Mouse (Mus musculus) embryonic facial prominence, embryonic 12.5 days (tissue): ENCODE data around the gene Fbxl16. TPM values are rescaled to one million over a fixed set of nuclear protein-coding genes. Genes with fewer than 3 reads are reported as not detected.
A peak's percentile ranks its signal among the peaks of the same experiment; 100 is the strongest.

Experiments used
- ATAC-seq: fragments of 200-750 bp; cut with Nextera tagmentation; 2 replicates; pipeline ENCODE4 v1.8.0; 2017; ENCODE audit not compliant: insufficient number of reproducible peaks, insufficient read depth, low FRiP score, low TSS enrichment
- H3K27ac ChIP-seq: fragments of 300-500 bp; sonication (generic); 2 replicates; pipeline ENCODE4 v1.5.1; 2016; ENCODE audit warnings: mild to moderate bottlenecking
- H3K27me3 ChIP-seq: fragments of 300-500 bp; sonication (generic); 2 replicates; pipeline ENCODE4 v1.6.1; 2016; ENCODE audit warnings: mild to moderate bottlenecking, moderate library complexity
- H3K36me3 ChIP-seq: fragments of 300-500 bp; sonication (generic); 2 replicates; pipeline ENCODE4 v1.6.1; 2016; ENCODE audit warnings: mild to moderate bottlenecking
- H3K4me1 ChIP-seq: fragments of 300-500 bp; sonication (generic); 2 replicates; pipeline ENCODE4 v1.6.1; 2016
- H3K4me2 ChIP-seq: fragments of 300-500 bp; sonication (generic); replicated peaks from 2 replicates; pipeline ENCODE4 v1.6.1; 2016; ENCODE audit warnings: mild to moderate bottlenecking, moderate library complexity
- H3K4me3 ChIP-seq: fragments of 300-500 bp; sonication (generic); 2 replicates; pipeline ENCODE4 v1.5.1; 2016; ENCODE audit warnings: mild to moderate bottlenecking
- H3K9ac ChIP-seq: fragments of 300-500 bp; sonication (generic); 2 replicates; pipeline ENCODE4 v1.6.1; 2016; ENCODE audit warnings: mild to moderate bottlenecking, moderate library complexity
- H3K9me3 ChIP-seq: fragments of 300-500 bp; sonication (generic); 2 replicates; pipeline ENCODE4 v1.6.1; 2016; ENCODE audit warnings: mild to moderate bottlenecking, moderate library complexity
- WGBS: fragments of 180-500 bp; shearing (Covaris S2); methylation state at CpG from one replicate; pipeline ENCODE4 v1.1.7; 2016; 5-methylcytosine and 5-hydroxymethylcytosine counted together
- polyA plus RNA-seq: library from polyadenylated mRNA; unstranded; fragments of >200 nt; fragmentation: Nextera tagmentation; extraction: Ambion mirVana; gene quantifications from 2 replicates; pipeline ENCODE4 v1.2.1, GENCODE M21; 2016

Gene Fbxl16
- polyA plus RNA-seq, 1 experiment from 2014 or later = 5.9 TPM

DNA sequence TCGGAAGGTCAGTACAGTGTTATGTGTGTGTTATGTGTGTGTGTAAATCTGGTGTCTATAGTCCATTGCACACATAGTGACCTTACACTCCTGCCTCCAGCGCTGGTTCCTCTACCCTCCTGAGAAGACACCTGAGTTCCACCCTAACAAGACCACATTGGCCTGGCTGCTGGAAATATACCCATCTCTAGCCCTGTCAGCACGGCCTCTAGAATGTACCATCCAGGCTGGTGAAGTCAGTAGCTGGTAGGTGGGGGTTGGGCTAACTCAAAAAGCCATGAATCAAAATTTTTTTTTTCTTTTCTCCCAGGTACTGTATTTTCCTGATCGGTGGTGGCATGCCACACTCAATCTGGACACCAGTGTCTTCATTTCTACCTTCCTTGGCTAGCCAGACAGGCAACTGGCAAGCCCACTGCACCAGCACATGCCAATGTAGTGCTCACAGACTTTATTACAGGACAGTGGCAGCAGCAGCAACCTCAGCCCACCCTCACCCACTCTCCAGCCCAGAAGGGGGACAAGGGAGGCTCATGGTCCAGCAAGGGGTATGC, 21.4 kb downstream of the Fbxl16 start:
- Histone ChIP-seq H3K27ac (0 out of 2 replicates have a peak overlapping the region, but pooled peaks have one; percentile 89), H3K4me2 (peak overlapping the region; percentile 88), H3K27me3 (no peaks in the 10 kb centered on the region), H3K9me3 (no peaks in the 10 kb centered on the region), H3K36me3 (peaks cover 51% of the 10 kb centered on the region), H3K4me1 (peaks cover 58% of the 10 kb centered on the region), H3K4me3 (peak overlapping the region; percentile 56), H3K9ac (peak overlapping the region; percentile 17; the same call in 1 of the 2 replicates)
- WGBS = 95% methylated on average over 4 of the region's 4 CpGs
- ATAC-seq = no peak

DNA sequence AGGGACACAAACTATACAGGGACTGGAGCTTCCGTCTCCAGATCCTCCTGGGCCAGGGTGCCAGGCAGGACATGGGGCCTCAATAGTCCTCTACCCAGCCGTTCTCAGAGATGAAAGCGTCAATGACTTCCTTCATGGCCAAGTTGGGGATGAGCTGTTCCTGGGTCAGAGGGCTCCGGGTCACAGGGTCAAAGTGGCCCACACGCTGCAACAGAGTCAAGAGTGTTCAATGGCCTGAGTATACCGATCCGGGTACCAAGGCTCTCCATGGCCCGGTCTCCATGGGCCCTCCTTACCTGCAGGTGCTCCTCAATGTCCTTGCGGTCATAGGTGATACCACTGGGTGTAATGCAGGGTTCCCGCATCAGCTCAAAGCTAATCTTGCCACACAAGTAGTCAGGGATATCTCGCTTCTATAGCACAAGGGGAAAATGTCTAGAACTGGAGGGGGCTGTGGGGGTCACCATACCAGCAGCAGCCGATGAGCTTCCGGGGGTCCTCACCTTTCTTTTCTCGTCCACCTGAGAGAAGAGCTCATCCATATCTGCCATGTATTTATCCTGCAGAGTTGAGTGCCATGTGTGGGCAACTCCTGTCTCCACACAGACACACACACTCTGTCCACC, 22.0 kb downstream of the Fbxl16 start:
- Histone ChIP-seq H3K4me2 (peak overlapping the region; percentile 79), H3K27me3 (no peaks in the 10 kb centered on the region), H3K9me3 (no peaks in the 10 kb centered on the region), H3K4me1 (peaks cover 60% of the 10 kb centered on the region), H3K9ac (peak overlapping the region; percentile 17; the same call in 1 of the 2 replicates), H3K36me3 (peaks cover 53% of the 10 kb centered on the region), H3K4me3 (peak overlapping the region; percentile 69), H3K27ac (0 out of 2 replicates have a peak overlapping the region, but pooled peaks have one; percentile 18)
- WGBS = 82% methylated on average over 14 of the region's 14 CpGs
- no peak for ATAC-seq

DNA sequence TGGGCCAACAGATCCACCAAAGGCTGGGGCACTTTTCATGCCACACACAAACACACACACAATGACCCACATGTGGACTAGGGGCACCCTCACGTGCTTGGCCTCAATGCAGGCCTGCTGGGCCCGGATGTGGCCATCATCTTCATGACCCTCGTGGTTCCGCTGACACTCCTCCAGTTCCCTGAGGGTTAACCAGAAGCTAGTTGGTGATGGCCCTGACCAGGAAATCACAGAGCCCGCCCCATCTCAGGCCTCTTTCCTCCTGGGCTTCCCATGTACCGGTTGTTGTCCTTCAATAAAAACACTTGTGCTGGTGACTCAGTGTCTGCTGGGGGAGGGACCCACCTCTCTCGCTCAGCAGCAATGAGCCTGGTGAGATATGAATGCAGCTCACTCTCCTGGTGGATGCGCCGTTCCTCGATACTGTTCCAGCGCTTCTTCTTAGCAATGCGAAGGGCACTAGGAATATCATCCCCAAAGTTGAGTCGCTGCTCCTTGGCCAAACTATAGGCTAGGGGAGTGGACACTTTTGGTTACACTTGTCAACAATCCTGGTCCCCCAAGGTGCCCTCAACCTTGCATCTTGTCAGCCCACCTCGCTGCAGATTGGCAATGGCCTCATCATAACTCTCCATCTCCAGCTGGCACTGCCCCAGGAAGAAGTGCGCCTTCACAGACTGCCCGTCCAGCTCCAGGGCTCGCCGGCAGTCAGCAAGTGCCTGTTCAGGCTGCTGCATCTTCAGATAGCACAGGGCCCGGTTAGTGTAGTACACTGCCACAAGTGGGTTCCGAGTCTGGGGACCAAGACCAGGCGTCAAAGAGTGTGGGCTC, 22.8 kb downstream of the Fbxl16 start:
- peaks cover 46% of the 10 kb centered on the region for H3K36me3 ChIP-seq
- no peaks in the 10 kb centered on the region for H3K27me3 ChIP-seq
- peak overlapping the region; percentile 87 for H3K9ac ChIP-seq
- 62% methylated on average over 21 of the region's 21 CpGs for WGBS
- H3K27ac ChIP-seq = peak overlapping the region; percentile 89
- H3K4me2 ChIP-seq = peak overlapping the region; percentile 79
- no peaks in the 10 kb centered on the region for H3K9me3 ChIP-seq
- peaks cover 68% of the 10 kb centered on the region for H3K4me1 ChIP-seq
- peak overlapping the region; percentile 69 for H3K4me3 ChIP-seq
- no peak for ATAC-seq

DNA sequence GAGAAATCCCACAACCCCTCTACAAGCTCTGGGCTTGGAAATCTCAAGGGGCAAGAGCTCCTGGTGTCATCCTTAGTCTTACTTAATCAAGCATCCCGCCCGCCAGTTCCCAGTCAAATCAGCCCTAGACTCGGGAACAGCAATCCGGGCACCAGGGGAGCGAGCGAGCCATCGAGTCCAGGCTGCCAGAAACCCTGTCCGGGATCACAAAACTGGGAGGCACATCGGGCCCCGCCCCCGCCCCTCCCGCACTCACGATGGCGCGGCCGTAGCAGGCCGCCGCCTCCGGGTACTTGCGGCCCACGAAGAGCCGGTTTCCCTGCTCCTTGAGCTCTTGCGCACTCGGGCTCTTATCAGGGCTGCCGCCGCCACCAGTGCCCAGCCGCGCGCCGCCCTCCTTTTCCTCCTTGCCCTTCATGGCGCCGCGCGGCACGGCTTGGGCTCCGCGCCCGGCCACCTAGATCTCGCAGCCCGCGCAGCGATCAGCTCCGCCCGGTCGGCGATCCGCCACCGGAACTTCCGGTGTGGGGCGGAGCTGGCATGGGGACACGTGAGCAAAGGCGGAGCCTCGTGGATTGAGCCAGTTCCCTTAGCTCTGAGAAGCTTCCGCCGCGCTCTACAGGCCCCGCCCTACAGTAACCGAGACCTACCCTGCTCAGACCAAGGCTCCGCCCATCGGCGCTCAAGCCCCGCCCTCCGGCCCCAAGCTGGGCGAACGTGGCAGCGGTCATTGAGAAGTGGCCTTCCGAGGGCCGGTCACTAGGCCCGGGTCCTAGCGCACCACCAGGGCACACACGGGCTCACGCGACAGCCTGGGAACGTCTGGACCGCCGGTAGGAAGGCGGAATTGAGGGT, 23.8 kb downstream of the Fbxl16 start:
- H3K36me3 ChIP-seq = peaks cover 38% of the 10 kb centered on the region
- peak overlapping the region; percentile 89 for H3K27ac ChIP-seq
- peaks cover 76% of the 10 kb centered on the region for H3K4me1 ChIP-seq
- H3K9me3 ChIP-seq = no peaks in the 10 kb centered on the region
- H3K4me2 ChIP-seq = peak overlapping the region; percentile 79
- ATAC-seq = peak; percentile 82
- under 1% methylated on average over 77 of the region's 77 CpGs for WGBS
- peak overlapping the region; percentile 69 for H3K4me3 ChIP-seq
- no peaks in the 10 kb centered on the region for H3K27me3 ChIP-seq
- H3K9ac ChIP-seq = peak overlapping the region; percentile 87

DNA sequence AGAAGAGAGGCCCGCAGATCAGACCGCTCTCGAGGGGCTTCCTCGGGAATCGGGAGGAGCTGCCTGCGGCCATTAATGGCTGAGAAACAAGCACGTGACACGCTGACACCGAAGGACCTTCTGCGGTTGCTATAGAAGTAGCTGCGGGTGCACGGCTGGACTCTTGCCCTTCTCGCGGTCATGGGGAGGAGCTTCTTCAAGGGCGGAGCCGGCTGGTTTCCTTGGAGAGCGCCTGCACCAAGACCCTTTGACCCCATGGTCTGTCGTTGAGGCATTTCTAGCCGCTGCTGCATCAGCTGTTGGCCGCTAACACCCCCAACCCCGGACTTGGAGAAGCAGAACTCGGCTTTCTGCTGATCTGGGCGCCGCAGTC, 24.4 kb downstream of the Fbxl16 start, which contains the start of gene Stub1:
Gene Stub1 (minus strand): TSS at position 114 of the 373 bp plus-strand sequence.
- peak within 1 kb of the TSS; percentile 87 for H3K9ac ChIP-seq
- H3K4me2 ChIP-seq = peak within 1 kb of the TSS; percentile 79
- 0% methylated on average over 24 of the region's 24 CpGs for WGBS
- H3K4me3 ChIP-seq = peak within 1 kb of the TSS; percentile 69
- H3K9me3 ChIP-seq = no peaks in the 10 kb centered on the region
- peak; percentile 24 for ATAC-seq
- peak within 1 kb of the TSS; percentile 89 for H3K27ac ChIP-seq
- no peaks in the 10 kb centered on the region for H3K27me3 ChIP-seq
- peaks cover 38% of the 10 kb centered on the region for H3K36me3 ChIP-seq
- peaks cover 72% of the 10 kb centered on the region for H3K4me1 ChIP-seq

DNA sequence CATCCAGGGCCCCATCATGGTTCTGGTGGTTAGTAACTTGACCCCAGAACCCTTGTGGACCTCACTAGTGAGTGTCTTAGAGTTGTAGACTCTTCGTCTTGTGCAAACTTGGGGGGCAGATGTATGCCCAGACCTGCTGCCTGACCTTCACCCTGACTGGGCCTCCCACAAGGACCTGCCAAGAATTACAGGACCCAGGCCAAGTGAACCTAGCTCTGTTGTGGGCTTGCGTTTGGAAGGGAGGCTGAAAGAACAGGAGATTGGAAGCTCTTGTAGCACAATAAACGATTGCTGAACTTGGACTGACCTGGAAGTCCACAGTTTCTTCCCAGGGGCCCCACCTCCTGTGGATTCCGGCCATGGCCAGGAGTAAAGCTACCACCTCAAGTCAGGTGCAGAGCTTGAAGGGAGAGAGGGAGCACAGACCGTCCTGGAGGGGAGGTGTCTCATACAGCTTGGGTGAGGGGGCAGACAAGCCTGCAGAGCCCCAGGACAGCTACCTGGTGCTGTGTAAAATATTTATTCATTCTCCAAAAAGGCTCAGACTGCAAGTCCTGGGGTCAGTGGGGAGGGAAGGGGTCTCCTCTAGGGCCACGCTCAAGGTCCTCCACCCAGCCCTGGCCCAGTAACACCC, 25.2 kb downstream of the Fbxl16 start:
- WGBS = 39% methylated on average over 6 of the region's 6 CpGs
- ATAC-seq = no peak
- peaks cover 69% of the 10 kb centered on the region for H3K4me1 ChIP-seq
- H3K4me3 ChIP-seq = peak overlapping the region; percentile 69
- H3K9ac ChIP-seq = peak overlapping the region; percentile 87
- H3K27me3 ChIP-seq = no peaks in the 10 kb centered on the region
- peak overlapping the region; percentile 89 for H3K27ac ChIP-seq
- peaks cover 42% of the 10 kb centered on the region for H3K36me3 ChIP-seq
- no peaks in the 10 kb centered on the region for H3K9me3 ChIP-seq
- peak overlapping the region; percentile 79 for H3K4me2 ChIP-seq

DNA sequence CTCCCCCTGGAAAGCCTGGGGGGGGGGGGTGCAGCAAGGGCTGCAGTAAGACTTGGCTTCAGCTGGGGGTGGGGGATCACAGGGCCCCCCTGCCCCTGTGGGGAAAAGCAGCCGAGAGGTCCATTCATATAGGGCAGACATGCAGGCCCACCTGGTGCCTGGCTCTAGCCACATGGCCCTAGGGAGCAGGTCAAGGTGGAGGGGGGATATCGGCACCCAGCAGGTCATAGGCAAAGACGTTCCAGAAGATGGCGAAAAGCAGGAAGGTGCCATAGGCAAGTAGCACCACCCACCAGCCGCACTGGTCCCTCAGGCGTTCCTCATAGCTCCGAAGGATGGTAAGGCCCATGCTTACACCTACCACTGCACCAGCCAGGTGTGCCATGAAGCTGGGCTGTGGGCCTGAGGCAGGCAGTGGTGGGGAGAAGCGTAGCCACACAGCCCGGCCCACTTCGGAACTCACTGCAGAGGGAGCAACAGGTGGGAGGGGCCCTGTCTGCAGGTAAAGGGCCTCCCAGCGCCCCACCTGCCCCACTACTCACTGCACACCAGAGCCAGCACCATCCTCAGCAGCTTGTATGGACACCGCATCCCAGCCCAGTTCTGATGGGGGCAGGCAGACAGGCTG, 25.8 kb downstream of the Fbxl16 start:
- Histone ChIP-seq H3K9ac (peak overlapping the region; percentile 87), H3K4me2 (peak overlapping the region; percentile 79), H3K27me3 (no peaks in the 10 kb centered on the region), H3K36me3 (peaks cover 49% of the 10 kb centered on the region), H3K4me3 (peak overlapping the region; percentile 69), H3K9me3 (no peaks in the 10 kb centered on the region), H3K27ac (no peak overlapping the region), H3K4me1 (peaks cover 65% of the 10 kb centered on the region)
- ATAC-seq = no peak
- 92% methylated on average over 12 of the region's 12 CpGs for WGBS

DNA sequence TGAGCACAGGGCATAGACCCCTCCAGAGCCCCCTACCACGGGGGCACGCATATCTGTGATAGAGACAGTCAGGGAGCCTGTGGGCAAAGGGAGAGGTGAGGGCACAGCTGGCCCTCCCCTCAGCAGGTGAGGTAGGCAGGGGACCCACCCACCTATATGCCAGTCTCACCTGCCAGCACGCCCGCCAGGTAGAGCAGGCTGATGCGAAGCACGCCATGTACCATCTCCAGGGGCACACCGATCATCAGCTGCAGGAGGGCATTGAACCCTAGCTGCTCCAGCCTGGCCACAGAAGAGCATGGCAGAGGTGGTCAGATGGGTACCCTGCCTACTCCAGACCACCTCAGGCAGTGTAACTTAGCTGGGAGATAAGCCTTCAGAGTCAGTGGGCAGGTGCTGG, 26.4 kb downstream of the Fbxl16 start:
- Histone ChIP-seq H3K27ac (no peak overlapping the region), H3K9me3 (no peaks in the 10 kb centered on the region), H3K4me1 (peaks cover 59% of the 10 kb centered on the region), H3K9ac (no peak overlapping the region), H3K36me3 (peaks cover 50% of the 10 kb centered on the region), H3K27me3 (no peaks in the 10 kb centered on the region), H3K4me3 (no peak overlapping the region), H3K4me2 (0 out of 2 replicates have a peak overlapping the region, but pooled peaks have one; percentile 79)
- no peak for ATAC-seq
- 96% methylated on average over 7 of the region's 7 CpGs for WGBS

DNA sequence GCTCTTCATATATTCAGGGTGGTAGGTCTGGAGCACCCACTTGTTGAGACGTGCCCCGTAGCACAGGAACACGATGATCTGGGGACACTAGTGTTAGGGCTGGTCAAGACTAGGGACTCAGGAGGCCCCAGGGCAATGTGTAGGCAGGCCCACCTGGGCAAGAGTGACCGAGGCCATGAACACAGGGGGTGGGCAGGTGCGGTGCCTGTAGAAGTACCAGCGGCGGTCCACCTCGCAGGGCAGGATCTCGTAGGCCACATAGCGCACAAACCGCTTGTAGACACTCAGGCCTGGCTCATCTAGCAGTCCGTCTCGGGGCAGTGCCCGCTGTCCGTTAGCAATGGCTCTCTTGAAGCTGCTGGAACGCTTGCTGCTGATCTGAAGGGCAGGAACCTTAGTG, 26.9 kb downstream of the Fbxl16 start:
- ATAC-seq = no peak
- WGBS = 91% methylated on average over 16 of the region's 16 CpGs
- Histone ChIP-seq H3K4me2 (peak overlapping the region; percentile 79; the same call in 1 of the 2 replicates), H3K9me3 (no peaks in the 10 kb centered on the region), H3K9ac (0 out of 2 replicates have a peak overlapping the region, but pooled peaks have one; percentile 55), H3K4me3 (no peak overlapping the region), H3K36me3 (peaks cover 50% of the 10 kb centered on the region), H3K4me1 (peaks cover 54% of the 10 kb centered on the region), H3K27ac (no peak overlapping the region), H3K27me3 (no peaks in the 10 kb centered on the region)

DNA sequence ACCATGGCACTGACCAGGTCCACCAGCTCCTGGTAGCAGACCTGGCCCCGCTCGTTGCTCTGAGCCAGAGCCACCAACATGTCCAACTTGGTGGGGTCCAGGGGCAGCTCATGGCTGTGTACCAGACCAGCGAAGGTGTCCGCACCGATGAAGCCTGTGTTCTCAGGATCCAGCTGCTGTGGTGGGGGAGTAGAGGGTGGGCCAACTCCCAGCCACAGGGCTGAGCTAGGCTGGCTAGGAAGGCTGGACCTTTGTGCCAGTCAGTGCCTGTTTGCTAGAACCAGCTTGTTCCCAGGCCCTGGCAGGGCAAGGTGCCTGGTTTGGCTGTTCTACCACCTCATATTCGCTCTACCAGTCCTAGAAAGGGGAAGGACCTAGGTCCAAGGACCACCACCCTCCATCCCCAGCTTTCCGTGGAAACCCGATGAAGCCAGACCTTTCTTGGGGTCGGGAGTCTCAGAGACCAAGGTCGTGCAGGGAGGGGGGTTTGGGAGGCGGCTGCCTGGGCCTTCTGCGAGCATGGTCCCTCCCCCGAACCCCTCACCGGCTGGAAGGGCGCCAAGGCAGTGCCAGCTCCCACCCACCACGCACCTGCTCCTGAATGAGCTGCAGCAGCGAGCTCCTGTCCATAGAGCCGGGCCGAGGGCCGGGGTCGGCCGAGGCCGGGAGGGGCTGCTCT, 27.7 kb downstream of the Fbxl16 start:
- H3K9ac ChIP-seq = peak overlapping the region; percentile 55
- peaks cover 48% of the 10 kb centered on the region for H3K4me1 ChIP-seq
- no peak overlapping the region for H3K27ac ChIP-seq
- WGBS = 21% methylated on average over 23 of the region's 23 CpGs
- no peaks in the 10 kb centered on the region for H3K27me3 ChIP-seq
- H3K9me3 ChIP-seq = no peaks in the 10 kb centered on the region
- H3K4me3 ChIP-seq = peak overlapping the region; percentile 36
- H3K36me3 ChIP-seq = peaks cover 50% of the 10 kb centered on the region
- peak overlapping the region; percentile 79 for H3K4me2 ChIP-seq
- no peak for ATAC-seq
